Mouse (Mus musculus) R1 (cell line): ENCODE measurements around the gene Robo2.

Experiments
- DNase-seq: peaks from one replicate; pipeline ENCODE4 v3.0.0-alpha.2; 2018; ENCODE audit warnings: low read depth, low spot score

Robo2 gene

GRCm38 (mm10) chr16:73940211-73940541, 471.4 kb downstream of the Robo2 start:
- DNase-seq = no peak

- no peak for DNase-seq
Observed at GRCm38 (mm10) chr16:73939423-73940210, 472.0 kb downstream of the Robo2 start.

- DNase-seq = no peak
Observed at GRCm38 (mm10) chr16:73930323-73930722, 481.3 kb downstream of the Robo2 start.

- no peak for DNase-seq
Observed at GRCm38 (mm10) chr16:73927481-73927880, 484.1 kb downstream of the Robo2 start.

- DNase-seq = no peak
Observed at GRCm38 (mm10) chr16:73915425-73915824, 496.2 kb downstream of the Robo2 start.

GRCm38 (mm10) chr16:73914936-73915335, 496.7 kb downstream of the Robo2 start:
- no peak for DNase-seq

GRCm38 (mm10) chr16:73908504-73908903, 503.1 kb downstream of the Robo2 start:
- DNase-seq = no peak

GRCm38 (mm10) chr16:73896856-73897255, 514.8 kb downstream of the Robo2 start:
- peak; percentile 69 for DNase-seq

- DNase-seq = no peak
Observed at GRCm38 (mm10) chr16:73881911-73882310, 529.7 kb downstream of the Robo2 start.

- DNase-seq = no peak
Observed at GRCm38 (mm10) chr16:73877973-73878372, 533.7 kb downstream of the Robo2 start.

- no peak for DNase-seq
Observed at GRCm38 (mm10) chr16:73874991-73875390, 536.6 kb downstream of the Robo2 start.

GRCm38 (mm10) chr16:73873828-73874558, 537.6 kb downstream of the Robo2 start:
- DNase-seq = no peak

- DNase-seq = no peak
Observed at GRCm38 (mm10) chr16:73870296-73870695, 541.3 kb downstream of the Robo2 start.

GRCm38 (mm10) chr16:73869527-73870212, 542.0 kb downstream of the Robo2 start:
- no peak for DNase-seq

- no peak for DNase-seq
Observed at GRCm38 (mm10) chr16:73864625-73865024, 547.0 kb downstream of the Robo2 start.

- DNase-seq = peak; percentile 79
Observed at GRCm38 (mm10) chr16:73863748-73864147, 547.9 kb downstream of the Robo2 start.

GRCm38 (mm10) chr16:73858717-73859116, 552.9 kb downstream of the Robo2 start:
- peak; percentile 35 for DNase-seq

GRCm38 (mm10) chr16:73855821-73856220, 555.8 kb downstream of the Robo2 start:
- no peak for DNase-seq
